Mouse (Mus musculus): ENCODE data around the gene Tmem151b. TPM values are rescaled to one million over a fixed set of nuclear protein-coding genes. Genes with fewer than 3 reads are reported as not detected.

Tmem151b gene
- polyA plus RNA-seq, 1 experiment from 2014 or later: 5.6 TPM

DNA sequence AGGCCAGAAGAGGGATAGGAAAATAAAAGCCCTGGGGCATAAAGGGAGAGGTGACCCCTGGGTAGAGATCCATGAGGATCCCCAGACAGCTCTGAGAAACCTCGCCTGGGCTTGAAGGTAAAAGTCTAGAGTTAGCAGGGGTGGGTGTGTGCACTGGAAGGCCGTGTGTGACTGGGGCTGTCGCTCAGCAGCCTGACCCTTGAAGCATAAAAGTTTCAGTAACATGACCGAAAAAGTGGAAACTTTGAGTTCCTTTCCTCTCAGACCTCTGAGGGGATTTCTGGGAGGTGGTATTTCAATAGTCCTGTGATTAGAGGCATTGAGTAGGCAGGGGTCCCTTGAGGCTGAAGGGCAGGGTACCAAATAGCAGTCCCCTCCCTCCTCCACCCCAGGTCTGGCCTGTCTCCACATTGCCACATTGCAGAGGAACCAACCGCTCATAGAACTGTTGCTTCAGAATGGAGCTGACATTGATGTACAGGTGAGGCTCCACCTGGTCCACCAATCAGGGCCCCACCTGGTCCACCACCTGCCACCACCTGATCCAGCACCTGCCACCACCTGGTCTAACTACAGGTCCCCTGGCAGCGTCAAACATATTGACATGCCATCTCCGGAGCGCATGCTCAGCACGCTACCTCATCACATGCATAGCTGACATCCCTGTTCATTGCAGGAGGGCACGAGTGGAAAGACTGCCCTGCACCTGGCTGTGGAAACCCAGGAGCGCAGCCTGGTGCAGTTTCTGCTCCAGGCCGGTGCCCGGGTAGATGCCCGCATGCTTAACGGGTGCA lies 10.5 kb upstream of the Tmem151b start:
- WGBS: 90% methylated on average over 15 of the region's 15 CpGs
- DNase-seq (ENCODE audit: low spot score) (no peak), ATAC-seq (ENCODE audit: low FRiP score) (no peak)
- no peak overlapping the region for H3K27ac ChIP-seq (ENCODE audit: low read depth, low read length)
- no peak overlapping the region for H3K4me3 ChIP-seq (ENCODE audit: low read depth, low read length)
- no peak overlapping the region for H3K4me2 ChIP-seq (replicated peaks; ENCODE audit: low read depth, low read length)
- no peaks in the 10 kb centered on the region for H3K9me3 ChIP-seq (ENCODE audit: control insufficient read depth, low read length)
- no peaks in the 10 kb centered on the region for H3K36me3 ChIP-seq (ENCODE audit: control insufficient read depth, insufficient read depth, low read length)
- H3K27me3 ChIP-seq (ENCODE audit: control insufficient read depth, insufficient read depth, low read length): 0 out of 2 replicates have a peak, but pooled peaks cover 2% of the 10 kb centered on the region
- peaks cover 2% of the 10 kb centered on the region; the same call in 1 of the 2 replicates for H3K4me1 ChIP-seq (replicated peaks; ENCODE audit: control insufficient read depth, insufficient read depth, low read length)
- no peak overlapping the region for H3K9ac ChIP-seq (ENCODE audit: low read depth, low read length)

DNA sequence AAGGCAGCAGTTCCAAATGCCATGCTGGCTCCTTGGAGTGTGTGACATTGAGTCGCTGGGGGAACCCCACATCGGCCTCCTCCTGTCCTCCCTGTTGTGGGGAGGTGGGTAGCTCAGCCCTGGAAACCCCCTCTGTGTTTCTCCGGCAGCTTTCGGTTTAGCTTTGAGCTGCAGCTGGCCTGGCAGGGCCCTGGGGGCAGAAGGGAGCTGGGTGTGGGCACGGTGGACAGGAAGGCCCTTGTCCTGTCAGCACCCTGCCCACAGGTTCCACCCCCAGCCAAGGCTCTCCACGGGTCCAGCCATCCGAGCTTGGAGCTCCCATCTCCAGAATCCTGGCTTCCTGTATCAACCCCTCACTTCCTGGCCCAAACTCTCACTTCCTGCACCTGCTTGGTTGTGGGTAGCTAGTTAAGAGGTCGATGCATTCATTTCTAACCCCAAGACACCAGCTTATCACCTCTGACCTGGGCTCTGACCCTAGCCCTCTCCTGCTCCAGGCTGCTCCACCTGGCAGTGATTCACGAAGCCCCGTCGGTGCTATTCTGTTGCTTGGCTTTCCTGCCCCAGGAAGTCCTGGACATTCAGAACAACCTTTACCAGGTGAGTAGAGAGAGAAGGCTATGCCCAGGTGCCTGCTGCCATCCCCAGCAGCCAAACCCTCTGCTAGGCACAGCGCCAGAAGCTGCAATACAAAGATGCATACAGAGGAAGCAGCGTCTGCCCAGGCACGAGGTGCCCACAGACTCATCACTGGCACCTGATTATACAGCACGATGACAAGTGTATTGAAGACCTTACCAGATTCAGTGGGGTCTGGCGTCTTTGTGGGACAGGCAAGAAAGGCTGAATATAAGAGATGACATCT lies 8.8 kb upstream of the Tmem151b start:
- no peak for ATAC-seq (ENCODE audit: low FRiP score)
- 69% methylated on average over 16 of the region's 16 CpGs for WGBS
- Histone ChIP-seq H3K4me3 (ENCODE audit: low read depth, low read length) (no peak overlapping the region), H3K36me3 (ENCODE audit: control insufficient read depth, insufficient read depth, low read length) (no peaks in the 10 kb centered on the region), H3K4me1 (replicated peaks; ENCODE audit: control insufficient read depth, insufficient read depth, low read length) (0 out of 2 replicates have a peak, but pooled peaks cover 2% of the 10 kb centered on the region), H3K4me2 (replicated peaks; ENCODE audit: low read depth, low read length) (no peak overlapping the region), H3K27ac (ENCODE audit: low read depth, low read length) (no peak overlapping the region), H3K9ac (ENCODE audit: low read depth, low read length) (no peak overlapping the region), H3K27me3 (ENCODE audit: control insufficient read depth, insufficient read depth, low read length) (0 out of 2 replicates have a peak, but pooled peaks cover 2% of the 10 kb centered on the region), H3K9me3 (ENCODE audit: control insufficient read depth, low read length) (no peaks in the 10 kb centered on the region)
- no peak for DNase-seq (ENCODE audit: low spot score)

- 0 out of 2 replicates have a peak, but pooled peaks cover 2% of the 10 kb centered on the region for H3K27me3 ChIP-seq (ENCODE audit: control insufficient read depth, insufficient read depth, low read length)
- no peaks in the 10 kb centered on the region for H3K9me3 ChIP-seq (ENCODE audit: control insufficient read depth, low read length)
- ATAC-seq (ENCODE audit: low FRiP score) (no peak), DNase-seq (ENCODE audit: low spot score) (no peak)
- no peak overlapping the region for H3K9ac ChIP-seq (ENCODE audit: low read depth, low read length)
- H3K27ac ChIP-seq (ENCODE audit: low read depth, low read length): no peak overlapping the region
- no peak overlapping the region for H3K4me2 ChIP-seq (replicated peaks; ENCODE audit: low read depth, low read length)
- H3K4me1 ChIP-seq (replicated peaks; ENCODE audit: control insufficient read depth, insufficient read depth, low read length): 0 out of 2 replicates have a peak, but pooled peaks cover 2% of the 10 kb centered on the region
- WGBS: 78% methylated on average over 7 of the region's 7 CpGs
- H3K4me3 ChIP-seq (ENCODE audit: low read depth, low read length): no peak overlapping the region
- H3K36me3 ChIP-seq (ENCODE audit: control insufficient read depth, insufficient read depth, low read length): no peaks in the 10 kb centered on the region
Observed at GRCm38 (mm10) chr17:45557246-45557824, 7.9 kb upstream of the Tmem151b start.

DNA sequence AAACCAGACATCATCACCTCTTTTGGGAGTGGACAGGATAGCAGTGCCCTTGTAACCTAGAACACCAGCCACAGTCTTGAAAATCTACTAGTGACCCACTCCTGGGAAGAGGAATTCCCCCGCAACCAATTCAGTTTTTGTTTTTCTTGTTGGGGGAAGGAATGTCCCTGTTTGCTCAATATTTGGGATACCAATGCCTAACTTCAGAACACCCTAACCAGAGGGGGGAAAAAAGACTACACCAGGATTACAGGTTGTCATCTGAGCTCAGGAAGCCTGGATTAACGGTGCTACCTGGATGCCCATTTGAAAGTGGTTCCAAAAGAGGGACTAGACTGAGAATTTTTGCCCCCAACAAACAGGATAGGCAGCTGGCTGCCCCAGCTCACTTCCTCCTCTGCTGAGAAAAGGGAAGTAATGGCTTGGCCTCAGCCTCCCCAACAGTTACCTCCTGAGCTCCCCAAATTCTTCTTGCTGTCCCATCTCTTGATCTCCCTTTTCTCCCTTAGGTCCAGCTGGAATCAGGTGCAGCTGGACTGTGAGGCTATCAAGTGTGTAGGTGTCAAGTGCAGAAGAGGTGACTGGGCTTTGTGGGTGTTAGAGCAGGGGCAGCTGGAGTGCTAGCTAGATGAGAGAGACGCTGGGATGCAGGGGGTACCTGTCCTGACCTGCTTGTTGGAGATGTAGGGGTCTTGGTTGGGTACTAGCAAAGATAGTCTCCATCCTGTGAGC lies 7.2 kb upstream of the Tmem151b start:
- Histone ChIP-seq H3K27me3 (ENCODE audit: control insufficient read depth, insufficient read depth, low read length) (0 out of 2 replicates have a peak, but pooled peaks cover 2% of the 10 kb centered on the region), H3K9me3 (ENCODE audit: control insufficient read depth, low read length) (no peaks in the 10 kb centered on the region), H3K4me2 (replicated peaks; ENCODE audit: low read depth, low read length) (peak overlapping the region; percentile 91; the same call in 1 of the 2 replicates), H3K9ac (ENCODE audit: low read depth, low read length) (no peak overlapping the region), H3K27ac (ENCODE audit: low read depth, low read length) (no peak overlapping the region), H3K4me1 (replicated peaks; ENCODE audit: control insufficient read depth, insufficient read depth, low read length) (0 out of 2 replicates have a peak, but pooled peaks cover 2% of the 10 kb centered on the region), H3K36me3 (ENCODE audit: control insufficient read depth, insufficient read depth, low read length) (no peaks in the 10 kb centered on the region), H3K4me3 (ENCODE audit: low read depth, low read length) (peak overlapping the region; percentile 58)
- no peak for ATAC-seq (ENCODE audit: low FRiP score)
- 71% methylated on average over 3 of the region's 3 CpGs for WGBS
- DNase-seq (ENCODE audit: low spot score): no peak

DNA sequence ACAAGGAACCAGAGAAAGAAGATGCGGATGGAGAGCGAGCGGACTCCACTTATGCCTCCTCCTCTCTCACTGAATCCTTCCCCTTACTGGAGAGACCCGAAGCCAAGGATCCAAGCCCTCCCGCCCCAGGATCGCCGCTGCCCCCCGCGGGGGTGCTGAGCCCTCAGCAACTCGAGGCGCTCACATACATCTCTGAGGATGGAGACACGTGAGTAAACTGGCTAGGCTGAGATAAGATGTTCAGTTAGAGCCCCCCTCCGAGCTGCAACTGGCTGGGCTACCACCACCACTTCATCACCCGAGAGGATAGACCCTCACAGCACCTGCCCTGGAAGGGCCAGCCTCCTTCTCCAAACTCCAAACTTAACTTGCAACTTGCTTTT lies 6.6 kb upstream of the Tmem151b start:
- Histone ChIP-seq H3K4me3 (ENCODE audit: low read depth, low read length) (peak overlapping the region; percentile 58), H3K36me3 (ENCODE audit: control insufficient read depth, insufficient read depth, low read length) (no peaks in the 10 kb centered on the region), H3K4me1 (replicated peaks; ENCODE audit: control insufficient read depth, insufficient read depth, low read length) (0 out of 2 replicates have a peak, but pooled peaks cover 2% of the 10 kb centered on the region), H3K27ac (ENCODE audit: low read depth, low read length) (no peak overlapping the region), H3K9me3 (ENCODE audit: control insufficient read depth, low read length) (no peaks in the 10 kb centered on the region), H3K9ac (ENCODE audit: low read depth, low read length) (peak overlapping the region; percentile 48), H3K27me3 (ENCODE audit: control insufficient read depth, insufficient read depth, low read length) (0 out of 2 replicates have a peak, but pooled peaks cover 2% of the 10 kb centered on the region), H3K4me2 (replicated peaks; ENCODE audit: low read depth, low read length) (peak overlapping the region; percentile 91)
- DNase-seq (ENCODE audit: low spot score): no peak
- no peak for ATAC-seq (ENCODE audit: low FRiP score)
- WGBS: 4% methylated on average over 14 of the region's 14 CpGs

DNA sequence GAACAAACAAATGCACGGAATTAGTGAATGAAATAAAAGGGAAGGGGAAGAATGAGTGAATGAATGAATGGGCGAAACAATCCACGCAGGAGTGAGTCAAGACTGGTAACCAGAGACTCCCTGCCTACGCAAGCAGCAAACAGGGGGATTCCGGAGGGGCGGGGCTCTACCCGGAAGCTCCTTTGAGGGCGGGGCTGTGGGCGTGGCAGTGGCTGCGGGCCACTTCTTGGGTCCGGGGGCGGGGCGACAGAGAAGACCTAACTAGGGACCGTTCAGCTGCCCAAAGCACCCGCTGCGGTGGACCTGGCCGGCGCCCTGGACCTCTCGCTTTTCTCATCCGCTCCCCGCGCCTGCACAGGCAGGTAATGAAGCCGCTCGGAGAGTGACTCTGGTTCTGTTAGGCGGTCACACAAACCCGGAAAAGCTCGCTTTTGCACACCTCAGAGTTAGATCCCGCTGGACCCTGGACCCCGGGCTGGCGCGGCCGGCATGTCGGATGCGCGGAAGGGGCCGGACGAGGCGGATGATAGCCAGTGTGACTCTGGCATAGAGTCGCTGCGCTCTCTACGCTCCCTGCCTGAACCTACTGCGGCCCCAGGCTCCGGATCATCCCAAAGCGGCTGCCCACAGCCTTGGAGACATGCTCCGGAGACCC lies 6.1 kb upstream of the Tmem151b start, which contains the start of gene Nfkbie:
Nfkbie (plus strand) TSS at position 252 of the 655 bp plus-strand sequence.
- peak; percentile 97 for DNase-seq (ENCODE audit: low spot score)
- peak; percentile 81 for ATAC-seq (ENCODE audit: low FRiP score)
- 0 out of 2 replicates have a peak, but pooled peaks cover 2% of the 10 kb centered on the region for H3K4me1 ChIP-seq (replicated peaks; ENCODE audit: control insufficient read depth, insufficient read depth, low read length)
- H3K27me3 ChIP-seq (ENCODE audit: control insufficient read depth, insufficient read depth, low read length): 0 out of 2 replicates have a peak, but pooled peaks cover 2% of the 10 kb centered on the region
- H3K27ac ChIP-seq (ENCODE audit: low read depth, low read length): no peak within 1 kb of the TSS
- H3K4me2 ChIP-seq (replicated peaks; ENCODE audit: low read depth, low read length): peak within 1 kb of the TSS; percentile 91
- under 1% methylated on average over 43 of the region's 45 CpGs for WGBS
- H3K4me3 ChIP-seq (ENCODE audit: low read depth, low read length): peak within 1 kb of the TSS; percentile 58
- H3K9ac ChIP-seq (ENCODE audit: low read depth, low read length): peak within 1 kb of the TSS; percentile 48
- H3K9me3 ChIP-seq (ENCODE audit: control insufficient read depth, low read length): no peaks in the 10 kb centered on the region
- no peaks in the 10 kb centered on the region for H3K36me3 ChIP-seq (ENCODE audit: control insufficient read depth, insufficient read depth, low read length)

- H3K4me1 ChIP-seq (replicated peaks; ENCODE audit: control insufficient read depth, insufficient read depth, low read length): 0 out of 2 replicates have a peak, but pooled peaks cover 2% of the 10 kb centered on the region
- DNase-seq (ENCODE audit: low spot score): no peak
- no peak for ATAC-seq (ENCODE audit: low FRiP score)
- H3K4me2 ChIP-seq (replicated peaks; ENCODE audit: low read depth, low read length): no peak overlapping the region
- 0 out of 2 replicates have a peak, but pooled peaks cover 2% of the 10 kb centered on the region for H3K27me3 ChIP-seq (ENCODE audit: control insufficient read depth, insufficient read depth, low read length)
- H3K9me3 ChIP-seq (ENCODE audit: control insufficient read depth, low read length): no peaks in the 10 kb centered on the region
- no peak overlapping the region for H3K27ac ChIP-seq (ENCODE audit: low read depth, low read length)
- H3K9ac ChIP-seq (ENCODE audit: low read depth, low read length): no peak overlapping the region
- no peaks in the 10 kb centered on the region for H3K36me3 ChIP-seq (ENCODE audit: control insufficient read depth, insufficient read depth, low read length)
- H3K4me3 ChIP-seq (ENCODE audit: low read depth, low read length): no peak overlapping the region
- 47% methylated on average over 1 of the region's 1 CpGs for WGBS
Observed at GRCm38 (mm10) chr17:45554420-45554819, 4.9 kb upstream of the Tmem151b start.

All from hindbrain, embryonic 11.5 days (tissue).